Mouse (Mus musculus) urinary bladder, postnatal 4 days (tissue): Measurements from ENCODE around the gene Lsr.
"Not testable (repeated sequence)": the region's sequence is repeated elsewhere in the genome, so short reads cannot be mapped to it uniquely, and the experiment has no call there.

Experiments used
- DNase-seq, 2 experiments: peaks; one replicate each; pipeline ENCODE4 v3.0.0; 2021 to 2022; ENCODE audit warnings: low spot score in 2 of 2

Lsr gene

DNA sequence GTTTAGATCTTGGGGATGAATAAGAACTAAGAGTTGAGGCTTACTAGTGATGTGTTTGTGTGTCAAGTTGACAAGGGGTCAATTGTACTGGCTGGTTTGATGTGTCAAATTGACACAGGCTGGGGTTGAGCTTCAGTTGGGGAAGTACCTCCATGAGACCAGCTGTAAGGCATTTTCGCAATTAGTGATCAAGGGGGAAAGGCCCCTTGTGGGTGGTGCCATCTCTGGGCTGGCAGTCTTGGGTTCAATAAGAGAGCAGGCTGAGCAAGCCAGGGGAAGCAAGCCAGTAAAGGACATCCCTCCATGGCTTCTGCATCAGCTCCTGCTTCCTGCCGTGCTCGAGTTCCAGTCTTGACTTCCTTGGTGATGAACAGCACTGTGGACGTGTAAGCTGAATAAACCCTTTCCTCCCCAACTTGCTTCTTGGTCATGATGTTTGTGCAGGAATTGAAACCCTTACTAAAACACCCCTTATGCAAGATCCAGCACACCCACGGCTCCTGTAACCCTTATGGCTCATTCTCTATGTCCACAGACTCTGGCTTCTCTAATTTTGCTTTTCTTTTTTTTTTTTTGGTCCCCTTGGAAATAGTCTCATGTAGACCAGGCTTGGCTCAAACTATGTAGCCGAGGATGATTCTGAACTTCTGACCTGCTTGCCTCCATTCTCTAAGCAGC, 37.7 kb downstream of the Lsr start:
- not testable (repeated sequence) for DNase-seq

GRCm38 (mm10) chr7:30924581-30924980, 48.7 kb downstream of the Lsr start, which contains the start of gene Hamp2:
Gene Hamp2 (minus strand): TSS chr7:30924681.
- not testable (repeated sequence) for DNase-seq

- no peak for DNase-seq
Observed at GRCm38 (mm10) chr7:30924071-30924470, 49.2 kb downstream of the Lsr start.

DNA sequence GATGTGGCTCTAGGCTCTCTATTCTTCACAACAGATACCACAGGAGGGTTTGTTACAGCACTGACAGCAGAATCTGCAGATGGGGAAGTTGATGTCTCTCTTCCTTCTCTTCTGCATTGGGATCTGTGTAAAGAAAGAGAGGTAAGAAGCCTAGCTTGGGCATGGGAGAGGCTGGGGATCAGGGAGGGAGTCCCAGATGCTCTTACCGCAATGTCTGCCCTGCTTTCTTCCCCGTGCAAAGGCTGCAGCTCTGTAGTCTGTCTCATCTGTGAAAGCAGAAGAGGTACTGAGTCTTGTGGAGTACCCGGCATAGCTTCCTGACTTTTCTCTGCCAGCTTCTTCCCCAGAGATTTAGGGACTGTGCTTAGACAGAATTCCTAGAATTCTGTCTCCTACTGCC, 50.8 kb downstream of the Lsr start:
- not testable (repeated sequence) for DNase-seq

- no peak for DNase-seq
Observed at GRCm38 (mm10) chr7:30920217-30920616, 53.0 kb downstream of the Lsr start.

DNA sequence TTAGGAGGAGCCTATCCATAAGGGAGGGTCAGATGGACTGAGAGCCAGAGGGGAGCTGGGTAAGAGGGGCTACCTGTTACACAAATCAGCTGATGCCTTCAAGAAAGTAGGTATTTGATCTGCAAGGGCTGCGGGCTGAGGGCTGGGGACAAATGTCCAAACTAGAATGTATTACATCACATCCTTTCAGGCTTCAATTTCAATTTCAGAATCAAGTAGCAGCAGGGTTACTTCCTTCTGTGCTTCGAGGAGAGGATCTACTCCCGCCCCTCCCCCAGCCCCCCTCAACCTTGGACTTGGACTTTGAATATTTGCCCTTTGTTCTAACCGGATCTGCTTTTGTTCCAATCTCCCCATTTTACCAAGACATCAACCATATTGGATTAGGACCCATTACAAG, 56.0 kb downstream of the Lsr start:
- DNase-seq: no peak

GRCm38 (mm10) chr7:30916713-30917112, 56.6 kb downstream of the Lsr start:
- DNase-seq: no peak

DNA sequence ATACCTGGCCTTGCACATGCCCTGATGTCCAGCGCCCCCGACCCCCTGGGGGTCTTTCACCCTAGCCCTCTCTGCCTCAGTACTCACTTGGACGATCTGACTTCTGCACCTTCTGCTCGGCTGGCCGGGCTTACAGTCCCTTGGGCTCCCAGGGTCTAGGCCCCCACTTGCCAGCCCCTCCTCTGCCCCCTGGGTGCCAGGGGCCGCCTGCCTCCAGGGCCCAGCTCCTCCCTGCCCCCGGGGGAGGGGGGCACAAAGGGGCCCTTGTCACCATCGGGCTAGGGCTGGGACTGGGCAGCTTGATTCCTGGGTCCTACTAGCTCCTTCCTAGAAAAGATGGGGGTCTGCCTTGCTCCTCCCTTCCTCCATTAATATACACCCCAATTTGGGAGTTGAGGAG, 58.5 kb downstream of the Lsr start, which contains the start of gene Mag:
Mag (minus strand) TSS at position 142 of the 400 bp plus-strand sequence.
- no peak for DNase-seq

DNA sequence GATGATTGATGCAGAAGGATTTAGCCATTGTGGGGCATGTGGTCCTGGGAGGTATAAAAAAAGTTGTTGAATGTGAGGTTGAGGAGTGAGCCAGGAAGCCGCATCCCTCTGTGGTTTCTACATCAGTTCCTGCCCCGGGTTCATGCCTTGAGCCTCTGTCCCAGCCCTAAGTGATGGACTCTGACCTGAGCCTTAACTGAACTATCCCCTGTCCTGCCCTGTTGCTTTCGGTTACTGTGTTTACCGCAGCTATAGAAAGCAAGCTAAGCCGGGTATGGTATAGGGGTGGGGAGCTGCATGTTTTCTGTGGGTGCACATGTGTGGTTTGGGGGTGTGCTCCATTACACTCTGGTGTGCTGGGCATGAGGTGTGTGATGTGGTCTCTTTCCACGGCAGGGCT, 63.5 kb downstream of the Lsr start:
- no peak for DNase-seq

GRCm38 (mm10) chr7:30908992-30909431, 64.3 kb downstream of the Lsr start:
- no peak for DNase-seq

GRCm38 (mm10) chr7:30908277-30908991, 64.8 kb downstream of the Lsr start:
- DNase-seq: no peak
